Mouse (Mus musculus) midbrain, embryonic 13.5 days (tissue): ENCODE results near the gene Rap1b. TPM values are rescaled to one million over a fixed set of nuclear protein-coding genes. Genes with fewer than 3 reads are reported as not detected.

Experiments
- ATAC-seq: fragments of 200-750 bp; cut with Nextera tagmentation; 2 replicates; pipeline ENCODE4 v1.8.0; 2017; ENCODE audit warnings: mild to moderate bottlenecking, moderate TSS enrichment, moderate library complexity
- H3K27ac ChIP-seq: fragments of 300-500 bp; sonication (generic); 2 replicates; pipeline ENCODE4 v1.5.1; 2015; ENCODE audit warnings: inconsistent platforms, mild to moderate bottlenecking, moderate library complexity
- H3K27me3 ChIP-seq: fragments of 300-500 bp; sonication (generic); 2 replicates; pipeline ENCODE4 v1.6.1; 2015; ENCODE audit warnings: mild to moderate bottlenecking, inconsistent platforms
- H3K36me3 ChIP-seq: fragments of 300-500 bp; sonication (generic); 2 replicates; pipeline ENCODE4 v1.6.1; 2015; ENCODE audit warnings: mild to moderate bottlenecking, inconsistent platforms
- H3K4me1 ChIP-seq: fragments of 300-500 bp; sonication (generic); replicated peaks from 2 replicates; pipeline ENCODE4 v1.6.1; 2015; ENCODE audit warnings: inconsistent platforms
- H3K4me2 ChIP-seq: fragments of 300-500 bp; sonication (generic); replicated peaks from 2 replicates; pipeline ENCODE4 v1.6.1; 2015; ENCODE audit warnings: moderate library complexity, mild to moderate bottlenecking, inconsistent platforms
- H3K4me3 ChIP-seq: fragments of 300-500 bp; sonication (generic); replicated peaks from 2 replicates; pipeline ENCODE4 v1.5.1; 2015; ENCODE audit warnings: mild to moderate bottlenecking, inconsistent platforms
- H3K9ac ChIP-seq: fragments of 300-500 bp; sonication (generic); replicated peaks from 2 replicates; pipeline ENCODE4 v1.6.1; 2015; ENCODE audit warnings: mild to moderate bottlenecking, inconsistent platforms
- H3K9me3 ChIP-seq: fragments of 300-500 bp; sonication (generic); 2 replicates; pipeline ENCODE4 v1.6.1; 2016; ENCODE audit warnings: mild to moderate bottlenecking, inconsistent platforms
- WGBS: fragments of 180-500 bp; shearing (Covaris S2); methylation state at CpG from one replicate; pipeline ENCODE4 v1.1.7; 2015; 5-methylcytosine and 5-hydroxymethylcytosine counted together
- polyA plus RNA-seq: library from polyadenylated mRNA; unstranded; fragments of >200 nt; fragmentation: Nextera tagmentation; extraction: Ambion mirVana; gene quantifications from 2 replicates; pipeline ENCODE4 v1.2.1, GENCODE M21; 2015

Rap1b gene
- polyA plus RNA-seq, 1 experiment from 2014 or later, result 140 TPM

- Histone ChIP-seq H3K4me2 (no peak overlapping the region), H3K9me3 (no peaks in the 10 kb centered on the region), H3K27ac (no peak overlapping the region), H3K4me3 (no peak overlapping the region), H3K27me3 (no peaks in the 10 kb centered on the region), H3K4me1 (no peaks in the 10 kb centered on the region), H3K36me3 (peaks cover 86% of the 10 kb centered on the region), H3K9ac (no peak overlapping the region)
- no peak for ATAC-seq
- 93% methylated on average over 17 of the region's 17 CpGs for WGBS
Observed at GRCm38 (mm10) chr10:117772364-117773105, 73.3 kb downstream of the Rap1b start.

- no peak for ATAC-seq
- H3K9ac ChIP-seq, result no peak overlapping the region
Observed at GRCm38 (mm10) chr10:117771131-117771510, 74.7 kb downstream of the Rap1b start.

GRCm38 (mm10) chr10:117770286-117771130 lies 75.3 kb downstream of the Rap1b start:
- Histone ChIP-seq H3K9me3 (no peaks in the 10 kb centered on the region), H3K4me1 (no peaks in the 10 kb centered on the region), H3K27ac (no peak overlapping the region), H3K4me2 (no peak overlapping the region), H3K4me3 (no peak overlapping the region), H3K27me3 (no peaks in the 10 kb centered on the region), H3K36me3 (peaks cover 86% of the 10 kb centered on the region), H3K9ac (no peak overlapping the region)
- no peak for ATAC-seq
- 94% methylated on average over 18 of the region's 18 CpGs for WGBS

More at GRCm38 (mm10) chr10:117771131-117771510, 74.7 kb downstream of the Rap1b start:
- 93% methylated on average over 10 of the region's 10 CpGs for WGBS
- Histone ChIP-seq H3K9me3 (no peaks in the 10 kb centered on the region), H3K36me3 (peaks cover 85% of the 10 kb centered on the region), H3K4me2 (no peak overlapping the region), H3K4me3 (no peak overlapping the region), H3K27ac (no peak overlapping the region), H3K27me3 (no peaks in the 10 kb centered on the region), H3K4me1 (no peaks in the 10 kb centered on the region)

- H3K36me3 ChIP-seq, result peaks cover 86% of the 10 kb centered on the region
- no peaks in the 10 kb centered on the region for H3K4me1 ChIP-seq
- ATAC-seq, result no peak
- H3K9ac ChIP-seq, result no peak overlapping the region
- no peaks in the 10 kb centered on the region for H3K9me3 ChIP-seq
- H3K27me3 ChIP-seq, result no peaks in the 10 kb centered on the region
- 97% methylated on average over 9 of the region's 9 CpGs for WGBS
- no peak overlapping the region for H3K4me3 ChIP-seq
- no peak overlapping the region for H3K27ac ChIP-seq
- no peak overlapping the region for H3K4me2 ChIP-seq
Observed at GRCm38 (mm10) chr10:117769541-117770285, 76.1 kb downstream of the Rap1b start.

GRCm38 (mm10) chr10:117768141-117768440 lies 77.7 kb downstream of the Rap1b start:
- peaks cover 82% of the 10 kb centered on the region for H3K36me3 ChIP-seq
- H3K4me2 ChIP-seq, result no peak overlapping the region
- H3K4me3 ChIP-seq, result no peak overlapping the region
- H3K4me1 ChIP-seq, result no peaks in the 10 kb centered on the region
- no peak for ATAC-seq
- no peaks in the 10 kb centered on the region for H3K9me3 ChIP-seq
- WGBS, result 87% methylated on average over 7 of the region's 7 CpGs
- no peak overlapping the region for H3K27ac ChIP-seq
- no peak overlapping the region for H3K9ac ChIP-seq
- no peaks in the 10 kb centered on the region for H3K27me3 ChIP-seq

GRCm38 (mm10) chr10:117767286-117768140 lies 78.3 kb downstream of the Rap1b start:
- WGBS, result 92% methylated on average over 10 of the region's 10 CpGs
- Histone ChIP-seq H3K27me3 (no peaks in the 10 kb centered on the region), H3K27ac (no peak overlapping the region), H3K9me3 (no peaks in the 10 kb centered on the region), H3K4me3 (no peak overlapping the region), H3K4me2 (no peak overlapping the region), H3K4me1 (no peaks in the 10 kb centered on the region), H3K9ac (no peak overlapping the region), H3K36me3 (peaks cover 80% of the 10 kb centered on the region)
- ATAC-seq, result no peak

GRCm38 (mm10) chr10:117766896-117767160 lies 79.0 kb downstream of the Rap1b start:
- Histone ChIP-seq H3K9ac (no peak overlapping the region), H3K4me1 (no peaks in the 10 kb centered on the region), H3K27me3 (no peaks in the 10 kb centered on the region), H3K4me3 (no peak overlapping the region), H3K36me3 (peaks cover 81% of the 10 kb centered on the region), H3K4me2 (no peak overlapping the region), H3K9me3 (no peaks in the 10 kb centered on the region), H3K27ac (no peak overlapping the region)
- WGBS, result 95% methylated on average over 5 of the region's 5 CpGs
- ATAC-seq, result no peak

- no peaks in the 10 kb centered on the region for H3K9me3 ChIP-seq
- no peaks in the 10 kb centered on the region for H3K4me1 ChIP-seq
- 94% methylated on average over 16 of the region's 16 CpGs for WGBS
- ATAC-seq, result no peak
- no peak overlapping the region for H3K4me3 ChIP-seq
- H3K36me3 ChIP-seq, result peaks cover 81% of the 10 kb centered on the region
- no peak overlapping the region for H3K4me2 ChIP-seq
- no peak overlapping the region for H3K27ac ChIP-seq
- no peak overlapping the region for H3K9ac ChIP-seq
- no peaks in the 10 kb centered on the region for H3K27me3 ChIP-seq
Observed at GRCm38 (mm10) chr10:117766111-117766895, 79.5 kb downstream of the Rap1b start.

- Histone ChIP-seq H3K4me1 (no peaks in the 10 kb centered on the region), H3K9ac (no peak overlapping the region), H3K27me3 (no peaks in the 10 kb centered on the region), H3K9me3 (no peaks in the 10 kb centered on the region), H3K4me3 (no peak overlapping the region), H3K27ac (no peak overlapping the region), H3K4me2 (no peak overlapping the region), H3K36me3 (peaks cover 81% of the 10 kb centered on the region)
- 96% methylated on average over 11 of the region's 11 CpGs for WGBS
- ATAC-seq, result no peak
Observed at GRCm38 (mm10) chr10:117765116-117765894, 80.5 kb downstream of the Rap1b start.

- 89% methylated on average over 6 of the region's 6 CpGs for WGBS
- H3K36me3 ChIP-seq, result peaks cover 81% of the 10 kb centered on the region
- ATAC-seq, result no peak
Observed at GRCm38 (mm10) chr10:117764598-117764997, 81.2 kb downstream of the Rap1b start.

More at GRCm38 (mm10) chr10:117764598-117764997, 81.2 kb downstream of the Rap1b start:
- Histone ChIP-seq H3K9me3 (no peaks in the 10 kb centered on the region), H3K4me1 (no peaks in the 10 kb centered on the region), H3K4me3 (no peak overlapping the region), H3K9ac (no peak overlapping the region), H3K27me3 (no peaks in the 10 kb centered on the region), H3K27ac (no peak overlapping the region), H3K4me2 (no peak overlapping the region)
